Mouse (Mus musculus) hindbrain, embryonic 13.5 days (tissue): Measurements from ENCODE around the gene Pde4b. TPM values are rescaled to one million over a fixed set of nuclear protein-coding genes. Genes with fewer than 3 reads are reported as not detected.

ENCODE experiments used
- ATAC-seq: fragments of 200-750 bp; cut with Nextera tagmentation; 2 replicates; pipeline ENCODE4 v1.8.0; 2017; ENCODE audit warnings: moderate TSS enrichment; ENCODE audit not compliant: low FRiP score
- H3K27ac ChIP-seq: fragments of 300-500 bp; sonication (generic); 2 replicates; pipeline ENCODE4 v1.5.1; 2015; ENCODE audit warnings: inconsistent platforms, mild to moderate bottlenecking, moderate library complexity
- H3K27me3 ChIP-seq: fragments of 300-500 bp; sonication (generic); 2 replicates; pipeline ENCODE4 v1.6.1; 2015; ENCODE audit warnings: mild to moderate bottlenecking, inconsistent platforms
- H3K36me3 ChIP-seq: fragments of 300-500 bp; sonication (generic); 2 replicates; pipeline ENCODE4 v1.6.1; 2015; ENCODE audit warnings: mild to moderate bottlenecking, inconsistent platforms
- H3K4me1 ChIP-seq: fragments of 300-500 bp; sonication (generic); replicated peaks from 2 replicates; pipeline ENCODE4 v1.6.1; 2015; ENCODE audit warnings: inconsistent platforms
- H3K4me2 ChIP-seq: fragments of 300-500 bp; sonication (generic); 2 replicates; pipeline ENCODE4 v1.6.1; 2015; ENCODE audit warnings: inconsistent platforms, mild to moderate bottlenecking, moderate library complexity
- H3K4me3 ChIP-seq: fragments of 300-500 bp; sonication (generic); 2 replicates; pipeline ENCODE4 v1.5.1; 2015; ENCODE audit warnings: mild to moderate bottlenecking, inconsistent platforms
- H3K9ac ChIP-seq: fragments of 300-500 bp; sonication (generic); 2 replicates; pipeline ENCODE4 v1.6.1; 2015; ENCODE audit warnings: mild to moderate bottlenecking, inconsistent platforms
- H3K9me3 ChIP-seq: fragments of 300-500 bp; sonication (generic); 2 replicates; pipeline ENCODE4 v1.6.1; 2016; ENCODE audit warnings: inconsistent platforms
- WGBS: fragments of 180-500 bp; shearing (Covaris S2); methylation state at CpG from one replicate; pipeline ENCODE4 v1.1.7; 2015; 5-methylcytosine and 5-hydroxymethylcytosine counted together
- polyA plus RNA-seq: library from polyadenylated mRNA; unstranded; fragments of >200 nt; fragmentation: Nextera tagmentation; extraction: Ambion mirVana; gene quantifications from 2 replicates; pipeline ENCODE4 v1.2.1, GENCODE M21; 2015

Pde4b gene
- polyA plus RNA-seq, 1 experiment from 2014 or later = 27.0 TPM

DNA sequence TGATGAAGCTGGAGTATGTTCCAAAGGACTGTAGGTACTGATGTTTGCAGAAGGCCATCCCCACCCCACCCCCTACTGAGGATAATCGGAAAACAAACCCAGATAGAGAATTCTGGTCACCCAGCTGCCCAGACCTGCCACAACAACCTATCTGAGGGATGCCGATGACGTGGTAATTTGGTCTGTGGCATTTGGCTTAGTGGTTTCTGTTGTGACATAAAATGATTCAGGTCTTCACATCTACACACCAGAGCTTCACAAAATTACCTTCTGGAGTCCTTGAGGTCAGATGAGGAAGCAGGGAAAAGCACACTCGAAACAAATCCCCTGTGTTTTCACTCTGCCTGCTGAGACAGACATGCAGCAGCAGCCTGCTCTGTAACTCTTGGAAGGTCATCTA lies 444.4 kb downstream of the Pde4b start:
- no peak overlapping the region for H3K9ac ChIP-seq
- ATAC-seq = no peak
- H3K4me1 ChIP-seq = peaks cover 16% of the 10 kb centered on the region
- H3K4me3 ChIP-seq = no peak overlapping the region
- no peak overlapping the region for H3K4me2 ChIP-seq
- H3K27me3 ChIP-seq = no peaks in the 10 kb centered on the region
- H3K27ac ChIP-seq = no peak overlapping the region
- H3K9me3 ChIP-seq = no peaks in the 10 kb centered on the region
- WGBS = 83% methylated on average over 4 of the region's 4 CpGs
- no peaks in the 10 kb centered on the region for H3K36me3 ChIP-seq

DNA sequence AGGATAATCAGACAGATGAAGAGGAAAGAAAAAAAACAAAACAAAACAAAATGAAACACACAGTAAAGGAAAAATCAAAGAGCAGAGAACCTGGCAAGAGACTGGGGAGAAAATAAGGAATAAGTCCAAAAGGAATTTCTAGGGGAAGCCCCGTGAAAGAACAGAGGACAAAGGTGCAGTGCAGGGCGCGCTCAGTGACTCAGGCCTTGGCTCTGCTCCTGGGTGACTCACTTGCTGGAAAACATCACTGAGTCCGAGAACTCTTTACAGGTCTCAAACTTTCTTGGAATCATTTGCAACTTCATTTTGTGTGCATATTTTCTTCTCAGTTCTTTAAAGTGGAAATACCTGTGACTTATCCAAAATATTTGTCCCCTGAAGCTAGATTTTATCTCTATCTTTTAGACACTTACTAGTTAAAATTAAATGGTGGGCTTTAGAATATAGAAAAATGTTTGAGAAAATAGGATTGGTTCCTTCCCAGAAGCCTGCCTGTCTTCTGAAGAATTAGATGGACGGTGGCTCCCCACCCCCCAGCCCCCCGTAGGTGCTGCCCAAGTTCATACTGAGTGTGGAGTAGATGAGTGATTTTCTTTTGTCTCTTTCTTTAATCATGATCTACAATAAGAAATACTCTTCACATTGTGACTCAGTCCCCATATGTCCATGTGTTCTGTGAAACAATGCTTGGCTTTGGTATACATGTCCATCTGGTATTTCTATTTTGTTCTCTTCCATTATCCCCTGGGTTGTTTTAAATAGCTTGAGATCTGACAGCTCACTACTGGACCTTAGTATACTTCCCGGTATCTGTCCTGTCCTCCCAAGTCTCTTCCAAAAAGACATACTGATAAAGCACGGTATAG lies 446.1 kb downstream of the Pde4b start:
- Histone ChIP-seq H3K4me1 (peaks cover 13% of the 10 kb centered on the region), H3K9ac (no peak overlapping the region), H3K36me3 (no peaks in the 10 kb centered on the region), H3K4me3 (no peak overlapping the region), H3K9me3 (no peaks in the 10 kb centered on the region), H3K27me3 (no peaks in the 10 kb centered on the region), H3K27ac (peak overlapping the region; percentile 58; the same call in 1 of the 2 replicates), H3K4me2 (no peak overlapping the region)
- 54% methylated on average over 8 of the region's 8 CpGs for WGBS
- ATAC-seq = no peak

DNA sequence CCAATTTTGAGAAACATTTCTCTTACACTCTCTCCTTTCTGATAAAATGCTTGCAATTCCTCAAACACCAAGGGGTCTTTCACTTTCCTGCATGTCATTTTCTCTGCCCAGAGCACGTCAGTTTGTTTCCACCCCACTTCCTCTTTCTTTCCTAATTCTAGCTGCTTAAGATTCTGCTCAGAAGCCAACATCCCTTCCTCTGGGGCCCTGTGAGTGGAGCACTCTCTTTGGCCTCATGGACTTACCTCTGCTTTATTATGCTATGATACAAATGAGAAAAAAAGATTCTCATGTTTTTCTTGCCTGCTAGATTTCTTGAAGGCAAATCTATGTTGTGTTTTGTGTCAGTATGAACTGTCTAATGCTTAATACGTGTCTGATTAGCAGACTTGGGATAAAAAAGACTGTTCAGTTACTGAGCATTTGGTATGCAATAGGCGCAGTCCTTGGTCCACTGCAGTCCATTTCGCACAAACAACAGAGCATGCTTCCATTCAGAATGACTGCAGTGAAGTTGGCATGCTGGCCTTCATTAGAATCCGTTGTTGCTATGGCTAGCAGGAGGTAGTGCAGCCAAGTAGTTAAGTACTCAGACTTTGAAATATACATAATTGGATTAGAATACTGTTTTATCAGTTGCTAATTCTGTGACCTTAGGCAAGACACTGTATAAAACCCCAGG lies 446.8 kb downstream of the Pde4b start:
- WGBS = 36% methylated on average over 5 of the region's 5 CpGs
- Histone ChIP-seq H3K9ac (no peak overlapping the region), H3K27me3 (no peaks in the 10 kb centered on the region), H3K27ac (peak overlapping the region; percentile 58; the same call in 1 of the 2 replicates), H3K36me3 (no peaks in the 10 kb centered on the region), H3K9me3 (no peaks in the 10 kb centered on the region), H3K4me1 (peaks cover 9% of the 10 kb centered on the region; the same call in 1 of the 2 replicates), H3K4me3 (no peak overlapping the region), H3K4me2 (no peak overlapping the region)
- ATAC-seq = peak; percentile 81

DNA sequence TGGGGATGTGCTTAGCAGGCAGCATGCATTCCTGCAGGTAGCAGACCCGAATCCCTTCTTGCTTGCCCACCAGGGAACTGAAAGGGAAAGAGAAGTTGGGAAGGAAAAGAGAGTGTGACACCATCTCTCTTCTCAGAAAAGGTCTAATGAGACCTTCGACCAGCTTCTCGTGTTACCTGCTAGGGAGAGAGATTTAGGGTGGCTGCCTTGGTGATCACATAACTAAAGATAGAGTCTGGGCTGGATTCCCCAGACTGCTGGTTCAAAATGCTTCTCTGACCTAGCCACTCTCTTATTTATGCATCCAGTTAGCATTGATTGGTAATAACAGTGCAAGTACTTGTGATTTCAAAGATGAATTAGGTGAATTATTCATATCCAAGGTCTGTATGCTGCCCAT lies 448.5 kb downstream of the Pde4b start:
- peaks cover 9% of the 10 kb centered on the region; the same call in 1 of the 2 replicates for H3K4me1 ChIP-seq
- no peaks in the 10 kb centered on the region for H3K9me3 ChIP-seq
- no peak overlapping the region for H3K9ac ChIP-seq
- WGBS = 89% methylated on average over 3 of the region's 3 CpGs
- H3K27me3 ChIP-seq = no peaks in the 10 kb centered on the region
- H3K27ac ChIP-seq = no peak overlapping the region
- H3K4me3 ChIP-seq = no peak overlapping the region
- no peak for ATAC-seq
- no peaks in the 10 kb centered on the region for H3K36me3 ChIP-seq
- no peak overlapping the region for H3K4me2 ChIP-seq

DNA sequence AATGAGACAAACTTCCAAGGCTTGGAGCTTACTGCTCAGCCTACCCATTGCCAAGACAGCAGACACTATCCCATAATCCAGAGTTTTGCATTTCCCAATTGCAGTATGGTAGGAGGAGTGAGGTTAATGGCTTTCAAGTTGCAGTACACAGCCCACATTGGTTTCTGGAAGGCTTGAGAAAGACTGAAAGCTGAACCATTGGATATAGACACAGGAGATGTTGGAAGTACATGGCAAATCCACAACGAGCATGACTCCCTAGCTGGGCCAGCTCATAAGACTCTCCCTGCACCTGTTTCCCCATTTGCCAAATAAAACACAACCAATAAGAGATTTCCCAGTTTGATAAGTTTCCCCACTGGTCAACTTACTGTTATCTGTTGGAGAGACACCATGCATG lies 450.9 kb downstream of the Pde4b start:
- Histone ChIP-seq H3K27me3 (no peaks in the 10 kb centered on the region), H3K4me1 (peaks cover 9% of the 10 kb centered on the region; the same call in 1 of the 2 replicates), H3K4me3 (no peak overlapping the region), H3K9ac (no peak overlapping the region), H3K4me2 (no peak overlapping the region), H3K36me3 (no peaks in the 10 kb centered on the region), H3K27ac (no peak overlapping the region), H3K9me3 (no peaks in the 10 kb centered on the region)
- WGBS = 83% methylated on average over 1 of the region's 1 CpGs
- ATAC-seq = no peak

DNA sequence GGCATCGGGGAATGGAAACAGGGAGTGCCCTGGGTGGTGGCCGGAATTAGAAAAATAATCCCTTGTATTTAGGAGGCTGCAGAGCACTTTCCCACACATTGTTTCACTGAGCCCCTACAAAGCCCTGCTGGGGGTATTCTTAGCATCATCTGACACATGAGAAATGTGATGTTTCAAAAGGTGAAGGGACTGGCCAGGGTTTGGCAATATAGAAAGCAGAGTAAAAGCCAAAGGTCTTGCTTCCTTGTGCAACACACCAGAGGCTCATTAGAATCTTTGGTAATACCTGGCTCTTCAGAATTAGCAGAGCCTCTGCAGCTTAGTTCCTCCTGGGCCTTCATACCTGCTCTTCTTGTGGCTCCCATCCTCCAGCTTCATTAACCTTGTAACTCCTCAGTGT lies 451.4 kb downstream of the Pde4b start:
- H3K36me3 ChIP-seq = no peaks in the 10 kb centered on the region
- no peaks in the 10 kb centered on the region for H3K9me3 ChIP-seq
- 84% methylated on average over 2 of the region's 2 CpGs for WGBS
- no peaks in the 10 kb centered on the region for H3K27me3 ChIP-seq
- H3K4me1 ChIP-seq = peaks cover 5% of the 10 kb centered on the region; the same call in 1 of the 2 replicates
- no peak for ATAC-seq
- no peak overlapping the region for H3K4me2 ChIP-seq
- no peak overlapping the region for H3K4me3 ChIP-seq
- H3K9ac ChIP-seq = no peak overlapping the region
- H3K27ac ChIP-seq = no peak overlapping the region

DNA sequence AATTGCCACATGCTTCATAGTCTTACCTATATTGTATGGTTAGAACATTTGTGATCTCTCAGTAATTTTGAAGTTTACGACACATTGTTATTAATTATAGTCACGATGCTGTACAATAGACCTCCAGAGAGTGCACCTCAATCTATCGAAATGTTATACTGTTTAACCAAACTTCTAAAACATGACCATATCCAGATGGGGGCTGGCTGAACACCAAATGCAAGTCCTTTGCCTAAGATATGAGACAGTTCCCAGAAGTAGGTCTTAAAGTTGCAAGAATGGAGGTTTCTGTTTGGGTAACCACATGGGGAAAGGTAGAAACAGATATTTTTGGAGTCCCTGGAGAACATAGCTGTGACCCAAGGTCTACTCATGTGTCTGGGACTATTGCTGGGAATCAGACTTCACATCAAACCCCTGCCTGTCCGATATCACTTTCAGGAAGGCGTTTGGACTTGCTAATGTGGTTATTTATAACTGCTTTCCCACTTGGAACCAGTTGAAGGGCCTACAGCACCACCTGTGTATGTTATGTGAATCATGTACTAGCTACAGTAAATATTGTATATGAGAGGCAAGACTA lies 452.3 kb downstream of the Pde4b start:
- no peaks in the 10 kb centered on the region for H3K27me3 ChIP-seq
- no peak for ATAC-seq
- 90% methylated on average over 5 of the region's 5 CpGs for WGBS

DNA sequence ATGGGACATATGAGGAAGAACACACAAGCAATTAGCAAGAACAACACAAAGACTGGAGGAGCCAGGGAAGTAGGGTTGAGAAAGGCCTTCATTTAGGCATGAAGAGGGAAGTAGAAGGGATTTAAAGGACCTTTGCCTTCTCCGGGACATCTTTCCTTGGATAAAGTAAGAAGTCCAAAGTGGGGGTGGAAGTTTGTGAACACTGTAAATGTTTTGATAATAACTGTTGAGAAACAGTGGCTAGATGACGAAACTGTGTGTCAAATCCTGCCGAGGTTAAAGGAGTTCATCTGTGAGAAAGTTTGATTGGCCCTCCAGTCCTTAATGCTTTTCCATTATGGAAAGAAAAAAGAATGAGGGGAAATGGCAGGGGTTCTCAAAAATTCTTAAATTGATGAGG lies 455.6 kb downstream of the Pde4b start:
- H3K9me3 ChIP-seq = no peaks in the 10 kb centered on the region
- no peak overlapping the region for H3K9ac ChIP-seq
- no peak for ATAC-seq
- no peaks in the 10 kb centered on the region for H3K27me3 ChIP-seq
- WGBS = 87% methylated on average over 3 of the region's 3 CpGs
- H3K4me1 ChIP-seq = no peaks in the 10 kb centered on the region
- no peak overlapping the region for H3K4me3 ChIP-seq
- H3K4me2 ChIP-seq = no peak overlapping the region
- no peaks in the 10 kb centered on the region for H3K36me3 ChIP-seq
- no peak overlapping the region for H3K27ac ChIP-seq

More for the DNA sequence above, 452.3 kb downstream of the Pde4b start:
- Histone ChIP-seq H3K9ac (no peak overlapping the region), H3K4me2 (no peak overlapping the region), H3K4me3 (no peak overlapping the region), H3K27ac (no peak overlapping the region), H3K9me3 (no peaks in the 10 kb centered on the region), H3K4me1 (no peaks in the 10 kb centered on the region), H3K36me3 (no peaks in the 10 kb centered on the region)

DNA sequence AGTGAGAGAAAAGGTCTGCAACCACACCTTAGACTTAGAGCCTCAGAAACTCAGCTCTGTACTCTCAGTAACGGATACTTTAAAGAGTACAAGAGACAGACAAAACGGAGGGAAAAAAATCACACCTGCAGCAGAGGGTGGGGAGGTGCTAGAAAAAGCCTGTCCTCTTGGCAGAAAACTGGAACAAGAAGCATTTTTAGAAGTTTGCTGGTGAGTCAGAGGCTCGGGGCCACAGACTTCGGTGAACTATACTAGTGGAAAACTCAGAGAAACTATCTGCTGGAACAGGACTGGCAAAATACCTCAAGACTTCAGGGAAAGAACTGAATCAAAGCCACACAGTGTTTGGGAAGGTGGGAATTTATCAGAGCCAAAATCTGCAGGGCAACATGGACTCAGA lies 457.9 kb downstream of the Pde4b start:
- Histone ChIP-seq H3K9ac (no peak overlapping the region), H3K27me3 (no peaks in the 10 kb centered on the region), H3K4me3 (no peak overlapping the region), H3K4me1 (no peaks in the 10 kb centered on the region), H3K4me2 (no peak overlapping the region), H3K36me3 (no peaks in the 10 kb centered on the region), H3K9me3 (no peaks in the 10 kb centered on the region), H3K27ac (no peak overlapping the region)
- ATAC-seq = no peak
- 93% methylated on average over 4 of the region's 4 CpGs for WGBS

DNA sequence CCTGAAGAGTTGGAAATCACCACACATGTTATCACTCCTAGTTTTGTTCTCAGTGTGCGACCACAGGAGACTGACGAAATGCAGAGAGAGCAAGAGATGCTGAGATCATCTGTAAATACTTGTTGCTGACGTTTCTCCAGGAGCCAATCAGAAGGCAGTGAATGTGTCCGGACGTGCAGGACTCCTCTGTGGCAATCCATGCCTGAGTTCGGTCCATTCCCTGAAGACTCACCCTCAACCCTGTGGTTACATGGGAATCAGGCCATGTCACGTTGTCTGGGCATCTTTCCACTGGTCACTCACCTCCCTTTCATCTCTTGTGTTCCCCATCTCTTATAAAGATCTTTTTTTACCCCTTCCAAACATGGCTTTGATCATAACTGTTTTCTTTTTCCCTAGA lies 468.2 kb downstream of the Pde4b start:
- 81% methylated on average over 7 of the region's 7 CpGs for WGBS

DNA sequence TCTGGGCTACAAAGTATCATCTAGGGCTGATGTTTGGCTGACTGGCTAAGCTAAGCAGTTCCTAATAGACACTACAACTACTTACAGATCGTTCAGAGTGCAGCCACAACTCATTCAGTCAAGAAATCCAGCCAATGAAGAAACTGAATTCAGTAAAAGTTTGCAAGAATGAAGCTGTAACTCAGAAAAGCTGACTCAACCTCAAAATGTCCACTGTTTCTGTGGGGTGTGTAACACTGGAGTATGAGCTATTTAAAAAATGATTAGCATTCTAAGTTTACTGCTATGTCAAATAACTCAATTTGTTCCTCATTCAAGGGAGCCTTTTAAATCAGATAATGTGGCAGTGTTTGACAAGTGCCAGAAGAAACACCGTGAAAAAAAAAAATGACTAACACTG lies 469.7 kb downstream of the Pde4b start:
- H3K9me3 ChIP-seq = no peaks in the 10 kb centered on the region
- no peak overlapping the region for H3K4me2 ChIP-seq
- H3K9ac ChIP-seq = no peak overlapping the region
- H3K27me3 ChIP-seq = no peaks in the 10 kb centered on the region
- H3K4me1 ChIP-seq = no peaks in the 10 kb centered on the region
- no peak for ATAC-seq
- WGBS = 74% methylated on average over 2 of the region's 2 CpGs
- no peaks in the 10 kb centered on the region for H3K36me3 ChIP-seq
- H3K27ac ChIP-seq = no peak overlapping the region
- no peak overlapping the region for H3K4me3 ChIP-seq

More for the DNA sequence above, 468.2 kb downstream of the Pde4b start:
- H3K4me3 ChIP-seq = no peak overlapping the region
- no peaks in the 10 kb centered on the region for H3K4me1 ChIP-seq
- H3K36me3 ChIP-seq = no peaks in the 10 kb centered on the region
- no peaks in the 10 kb centered on the region for H3K9me3 ChIP-seq
- no peak overlapping the region for H3K27ac ChIP-seq
- no peak overlapping the region for H3K4me2 ChIP-seq
- no peak overlapping the region for H3K9ac ChIP-seq
- no peaks in the 10 kb centered on the region for H3K27me3 ChIP-seq
- ATAC-seq = no peak

DNA sequence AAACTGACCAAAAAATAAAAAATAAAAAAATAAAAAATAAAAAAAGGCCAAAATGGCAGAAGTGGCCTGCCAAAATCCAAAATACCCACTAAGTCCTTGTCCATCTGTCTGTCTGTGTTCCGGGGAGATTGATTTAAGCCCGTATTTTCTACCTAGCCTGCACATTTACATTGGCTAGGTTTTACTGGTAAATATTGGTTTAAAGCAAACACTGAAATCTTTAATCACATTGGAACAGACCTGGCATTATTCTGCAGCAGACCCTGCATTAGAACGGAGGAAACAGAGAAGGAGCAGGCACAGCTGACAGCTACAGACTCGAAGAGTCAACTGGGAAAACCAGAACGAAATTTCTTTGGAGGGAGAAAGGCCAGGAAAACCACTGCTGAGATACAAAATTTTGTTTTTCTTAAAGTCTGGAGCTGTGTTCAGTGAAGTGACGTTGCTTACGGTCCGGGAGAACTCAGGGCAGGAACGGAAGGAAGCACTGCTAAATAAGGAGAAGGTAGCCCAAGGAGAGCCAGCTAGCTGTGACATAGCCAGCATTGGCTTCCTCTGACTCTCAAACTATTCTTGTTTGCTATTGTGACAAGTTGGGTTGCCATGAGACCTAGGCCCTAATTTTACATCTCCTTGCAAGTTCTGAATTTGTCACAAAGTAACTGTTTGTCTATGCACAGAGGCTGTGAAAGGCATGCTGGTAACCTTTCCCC lies 470.3 kb downstream of the Pde4b start:
- H3K9me3 ChIP-seq = no peaks in the 10 kb centered on the region
- no peak for ATAC-seq
- H3K27me3 ChIP-seq = no peaks in the 10 kb centered on the region
- H3K4me3 ChIP-seq = no peak overlapping the region
- H3K36me3 ChIP-seq = no peaks in the 10 kb centered on the region
- H3K4me2 ChIP-seq = no peak overlapping the region
- H3K9ac ChIP-seq = no peak overlapping the region
- H3K27ac ChIP-seq = no peak overlapping the region
- WGBS = 78% methylated on average over 9 of the region's 9 CpGs
- H3K4me1 ChIP-seq = no peaks in the 10 kb centered on the region
